Mouse (Mus musculus): ENCODE data around the gene Grip2.

Gene Grip2

GRCm38 (mm10) chr6:91729677-91730127 is 97.3 kb downstream of the Grip2 start:
- peak in 1 of 2 experiments; percentile 61 for DNase-seq (ENCODE audit: low spot score in 2 of 2)

GRCm38 (mm10) chr6:91728939-91729619 is 98.0 kb downstream of the Grip2 start:
- DNase-seq (ENCODE audit: low spot score in 2 of 2), result no peak

- no peak for DNase-seq (ENCODE audit: low spot score in 2 of 2)
These were observed 99.7 kb downstream of the Grip2 start for GRCm38 (mm10) chr6:91727361-91727760.

- DNase-seq (ENCODE audit: low spot score in 2 of 2), result no peak
These were observed 105.8 kb downstream of the Grip2 start for GRCm38 (mm10) chr6:91721215-91721701.

- no peak for DNase-seq (ENCODE audit: low spot score in 2 of 2)
These were observed 106.3 kb downstream of the Grip2 start for GRCm38 (mm10) chr6:91720588-91721214.

GRCm38 (mm10) chr6:91719865-91720533 is 107.1 kb downstream of the Grip2 start:
- peak; percentile 49 to 68 for DNase-seq (ENCODE audit: low spot score in 2 of 2)

GRCm38 (mm10) chr6:91719042-91719747 is 107.9 kb downstream of the Grip2 start:
- DNase-seq (ENCODE audit: low spot score in 2 of 2), result peak; percentile 59 to 64

- DNase-seq (ENCODE audit: low spot score in 2 of 2), result no peak
These were observed 108.4 kb downstream of the Grip2 start for GRCm38 (mm10) chr6:91718603-91719002.

GRCm38 (mm10) chr6:91718067-91718466 is 109.0 kb downstream of the Grip2 start:
- DNase-seq (ENCODE audit: low spot score in 2 of 2), result no peak

- no peak for DNase-seq (ENCODE audit: low spot score in 2 of 2)
These were observed 110.9 kb downstream of the Grip2 start for GRCm38 (mm10) chr6:91715988-91716810.

GRCm38 (mm10) chr6:91715023-91715422 is 112.0 kb downstream of the Grip2 start:
- no peak for DNase-seq (ENCODE audit: low spot score in 2 of 2)

GRCm38 (mm10) chr6:91713370-91713896 is 113.6 kb downstream of the Grip2 start:
- DNase-seq (ENCODE audit: low spot score in 2 of 2), result no peak

- DNase-seq (ENCODE audit: low spot score in 2 of 2), result peak; percentile 41 to 49
These were observed 114.2 kb downstream of the Grip2 start for GRCm38 (mm10) chr6:91712855-91713331.

- no peak for DNase-seq (ENCODE audit: low spot score in 2 of 2)
These were observed 114.8 kb downstream of the Grip2 start for GRCm38 (mm10) chr6:91712097-91712854.
